Mouse (Mus musculus) midbrain, embryonic 14.5 days (tissue): ENCODE results near the gene Akap13. TPM values are rescaled to one million over a fixed set of nuclear protein-coding genes. Genes with fewer than 3 reads are reported as not detected.
A peak's percentile ranks its signal among the peaks of the same experiment; 100 is the strongest.

ENCODE experiments used
- ATAC-seq: fragments of 200-750 bp; cut with Nextera tagmentation; 2 replicates; pipeline ENCODE4 v1.8.0; 2017; ENCODE audit warnings: moderate number of reproducible peaks, moderate library complexity; ENCODE audit not compliant: low FRiP score, low TSS enrichment
- DNase-seq: peaks from one replicate; pipeline ENCODE4 v3.0.0-alpha.2; 2015
- H3K27ac ChIP-seq: fragments of 300-500 bp; sonication (generic); replicated peaks from 2 replicates; pipeline ENCODE4 v1.5.1; 2014; ENCODE audit warnings: mild to moderate bottlenecking, low read depth, low read length, moderate library complexity
- H3K27me3 ChIP-seq: fragments of 300-500 bp; sonication (generic); 2 replicates; pipeline ENCODE4 v1.6.1; 2014; ENCODE audit warnings: low read length, control low read depth, mixed read lengths; ENCODE audit not compliant: control insufficient read depth, insufficient read depth
- H3K36me3 ChIP-seq: fragments of 300-500 bp; sonication (generic); 2 replicates; pipeline ENCODE4 v1.6.1; 2014; ENCODE audit warnings: low read length, control low read depth; ENCODE audit not compliant: control insufficient read depth, insufficient read depth
- H3K4me1 ChIP-seq: fragments of 300-500 bp; sonication (generic); 2 replicates; pipeline ENCODE4 v1.6.1; 2014; ENCODE audit warnings: mild to moderate bottlenecking, antibody characterized with exemption, low read length, control low read depth; ENCODE audit not compliant: control insufficient read depth, insufficient read depth
- H3K4me2 ChIP-seq: fragments of 300-500 bp; sonication (generic); 2 replicates; pipeline ENCODE4 v1.6.1; 2014; ENCODE audit warnings: mild to moderate bottlenecking, low read length, moderate library complexity
- H3K4me3 ChIP-seq: fragments of 300-500 bp; sonication (generic); replicated peaks from 2 replicates; pipeline ENCODE4 v1.5.1; 2014; ENCODE audit warnings: low read depth, low read length
- H3K9ac ChIP-seq: fragments of 300-500 bp; sonication (generic); replicated peaks from 2 replicates; pipeline ENCODE4 v1.6.1; 2014; ENCODE audit warnings: mild to moderate bottlenecking, low read length, moderate library complexity
- H3K9me3 ChIP-seq: fragments of 300-500 bp; sonication (generic); 2 replicates; pipeline ENCODE4 v1.6.1; 2016; ENCODE audit warnings: low read length, control low read depth, mixed read lengths; ENCODE audit not compliant: control insufficient read depth
- WGBS: fragments of 180-500 bp; shearing (Covaris S2); extraction: QIAGEN DNeasy Blood & Tissue Kit; methylation state at CpG from one replicate; pipeline ENCODE4 v1.1.7; 2014; 5-methylcytosine and 5-hydroxymethylcytosine counted together
- polyA plus RNA-seq: library from polyadenylated mRNA; unstranded; fragments of >200 nt; fragmentation: Nextera tagmentation; extraction: Ambion mirVana; gene quantifications from 2 replicates; pipeline ENCODE4 v1.2.1, GENCODE M21; 2014

Akap13 gene
- polyA plus RNA-seq, 1 experiment from 2014 or later: 18.9 TPM

GRCm38 (mm10) chr7:75568883-75569282 is 113.5 kb downstream of the Akap13 start:
- DNase-seq (peak; percentile 33), ATAC-seq (no peak)
- no peak overlapping the region for H3K4me2 ChIP-seq
- no peak overlapping the region for H3K9ac ChIP-seq
- H3K4me3 ChIP-seq: no peak overlapping the region
- H3K9me3 ChIP-seq: no peaks in the 10 kb centered on the region
- no peaks in the 10 kb centered on the region for H3K36me3 ChIP-seq
- no peak overlapping the region for H3K27ac ChIP-seq
- no peaks in the 10 kb centered on the region for H3K27me3 ChIP-seq
- no peaks in the 10 kb centered on the region for H3K4me1 ChIP-seq

DNA sequence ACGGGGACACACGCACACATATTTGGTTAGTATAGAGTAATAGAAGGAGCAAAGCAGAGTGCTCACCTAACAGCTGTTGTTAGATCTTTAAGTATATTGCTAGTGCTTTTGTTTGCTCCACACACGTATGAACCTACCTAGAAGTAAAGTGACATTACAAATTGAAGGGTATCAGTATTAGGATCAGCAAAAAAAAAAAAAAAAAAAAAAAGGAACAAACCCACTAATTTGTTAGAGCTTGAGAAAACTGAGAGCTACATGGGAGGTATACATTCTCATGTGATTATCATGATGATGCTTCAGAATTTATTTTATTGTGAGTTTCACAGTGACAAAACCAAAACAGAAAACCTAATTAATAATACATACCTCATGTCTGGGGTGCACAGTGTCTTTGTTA is 114.9 kb downstream of the Akap13 start:
- no peaks in the 10 kb centered on the region for H3K36me3 ChIP-seq
- no peak overlapping the region for H3K27ac ChIP-seq
- ATAC-seq (no peak), DNase-seq (no peak)
- H3K9ac ChIP-seq: no peak overlapping the region
- no peaks in the 10 kb centered on the region for H3K4me1 ChIP-seq
- H3K4me3 ChIP-seq: no peak overlapping the region
- H3K4me2 ChIP-seq: no peak overlapping the region
- no peaks in the 10 kb centered on the region for H3K27me3 ChIP-seq
- no peaks in the 10 kb centered on the region for H3K9me3 ChIP-seq
- WGBS: 93% methylated on average over 3 of the region's 3 CpGs

DNA sequence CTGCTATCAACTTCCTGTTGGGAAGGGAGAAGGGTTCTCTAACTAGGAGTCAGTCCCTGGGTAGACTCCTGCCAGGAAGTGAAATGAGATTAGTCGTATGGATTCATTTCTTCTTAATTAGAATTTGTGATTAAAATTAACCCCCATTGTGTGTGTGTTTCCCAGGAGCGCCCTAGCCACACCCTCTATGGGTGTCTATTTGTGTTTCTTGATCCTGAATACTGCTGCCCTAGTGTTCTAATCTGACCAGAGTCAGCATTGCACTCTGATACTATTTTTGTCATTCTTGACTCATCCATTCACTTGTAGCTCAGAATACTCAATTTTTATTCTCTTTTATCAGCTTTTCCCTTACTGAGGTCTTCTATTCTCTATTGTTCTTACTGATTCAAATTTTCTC is 115.7 kb downstream of the Akap13 start:
- Histone ChIP-seq H3K4me1 (no peaks in the 10 kb centered on the region), H3K27ac (no peak overlapping the region), H3K9me3 (no peaks in the 10 kb centered on the region), H3K4me3 (no peak overlapping the region), H3K9ac (no peak overlapping the region), H3K36me3 (no peaks in the 10 kb centered on the region), H3K27me3 (no peaks in the 10 kb centered on the region), H3K4me2 (no peak overlapping the region)
- no peak for DNase-seq
- ATAC-seq: no peak
- 69% methylated on average over 2 of the region's 2 CpGs for WGBS

- Histone ChIP-seq H3K9ac (no peak overlapping the region), H3K4me1 (no peaks in the 10 kb centered on the region), H3K27me3 (no peaks in the 10 kb centered on the region), H3K4me2 (no peak overlapping the region), H3K4me3 (no peak overlapping the region), H3K9me3 (no peaks in the 10 kb centered on the region), H3K27ac (no peak overlapping the region), H3K36me3 (no peaks in the 10 kb centered on the region)
- WGBS: 88% methylated on average over 4 of the region's 4 CpGs
- ATAC-seq: no peak
- DNase-seq: no peak
Observed at GRCm38 (mm10) chr7:75572127-75572526, 116.8 kb downstream of the Akap13 start.

- ATAC-seq (no peak), DNase-seq (peak; percentile 3)
- H3K4me3 ChIP-seq: no peak overlapping the region
- H3K4me2 ChIP-seq: no peak overlapping the region
- no peaks in the 10 kb centered on the region for H3K27me3 ChIP-seq
- no peak overlapping the region for H3K9ac ChIP-seq
- H3K9me3 ChIP-seq: no peaks in the 10 kb centered on the region
- H3K27ac ChIP-seq: no peak overlapping the region
- WGBS: 69% methylated on average over 9 of the region's 9 CpGs
- no peaks in the 10 kb centered on the region for H3K36me3 ChIP-seq
- no peaks in the 10 kb centered on the region for H3K4me1 ChIP-seq
Observed at GRCm38 (mm10) chr7:75575120-75575649, 119.9 kb downstream of the Akap13 start.

- Histone ChIP-seq H3K36me3 (no peaks in the 10 kb centered on the region), H3K27me3 (no peaks in the 10 kb centered on the region), H3K4me3 (no peak overlapping the region), H3K9me3 (no peaks in the 10 kb centered on the region), H3K27ac (no peak overlapping the region), H3K4me1 (no peaks in the 10 kb centered on the region), H3K9ac (no peak overlapping the region), H3K4me2 (no peak overlapping the region)
- 96% methylated on average over 1 of the region's 1 CpGs for WGBS
- DNase-seq: no peak
- ATAC-seq: no peak
Observed at GRCm38 (mm10) chr7:75575800-75576585, 120.7 kb downstream of the Akap13 start.

DNA sequence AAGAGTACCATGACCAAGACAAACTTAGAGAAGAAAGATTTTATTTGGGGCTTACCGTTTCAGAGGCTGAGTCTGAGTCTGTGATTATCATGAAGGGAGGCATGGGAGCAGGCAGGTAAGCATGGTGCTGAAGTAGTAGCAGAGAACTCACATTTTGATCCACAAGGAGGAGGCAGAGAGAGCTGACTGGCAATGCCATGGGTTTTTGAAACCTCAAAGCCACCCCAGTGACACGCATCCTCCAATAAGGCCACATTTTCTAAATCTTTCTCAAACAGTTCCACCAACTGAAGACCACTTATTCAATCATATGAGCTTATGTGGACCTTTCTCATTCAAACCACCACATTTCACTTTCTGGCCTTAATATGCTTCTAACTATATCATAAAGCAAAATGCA is 121.5 kb downstream of the Akap13 start:
- Histone ChIP-seq H3K36me3 (no peaks in the 10 kb centered on the region), H3K4me2 (no peak overlapping the region), H3K9me3 (no peaks in the 10 kb centered on the region), H3K4me3 (no peak overlapping the region), H3K27me3 (no peaks in the 10 kb centered on the region), H3K9ac (no peak overlapping the region), H3K4me1 (no peaks in the 10 kb centered on the region), H3K27ac (no peak overlapping the region)
- DNase-seq (no peak), ATAC-seq (no peak)
- 100% methylated on average over 2 of the region's 2 CpGs for WGBS

DNA sequence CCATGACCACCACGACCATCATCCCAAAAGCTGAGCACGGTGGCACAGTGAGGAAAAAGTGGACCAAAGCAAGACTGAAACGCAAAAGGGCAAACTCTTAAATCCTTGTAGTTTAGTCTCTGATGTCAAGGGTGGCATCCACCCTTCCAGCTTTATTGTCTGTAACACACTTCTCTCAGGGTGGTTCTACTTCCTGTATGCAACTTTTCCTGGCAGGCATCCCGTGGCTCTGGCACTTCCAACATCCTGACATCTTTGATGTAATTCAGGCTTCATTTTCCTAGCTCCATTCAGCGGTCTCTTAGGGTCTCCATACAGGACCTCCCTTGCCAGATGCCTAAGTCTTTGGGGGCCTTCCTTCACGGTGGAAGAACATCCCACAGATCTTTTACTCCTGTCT is 122.0 kb downstream of the Akap13 start:
- DNase-seq: no peak
- H3K9me3 ChIP-seq: no peaks in the 10 kb centered on the region

DNA sequence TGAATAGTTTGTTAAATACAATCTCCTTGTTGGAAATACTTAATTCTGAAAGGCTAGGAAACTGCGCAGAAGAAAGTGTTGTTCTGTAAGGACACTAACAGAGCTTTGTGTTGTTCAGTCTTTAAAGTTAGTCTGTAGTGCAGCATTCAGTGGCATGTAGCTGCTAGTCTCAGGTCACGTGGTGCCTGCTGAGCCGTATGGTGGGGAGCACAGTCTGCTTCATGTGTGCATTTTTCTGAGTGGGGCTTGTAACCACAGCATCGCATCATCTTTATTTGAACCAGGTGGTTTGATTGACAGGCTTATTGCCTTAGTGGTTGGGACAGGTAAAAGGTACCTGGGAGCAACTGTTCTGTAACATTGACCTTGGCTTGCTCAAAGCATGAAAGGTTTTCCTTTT is 123.3 kb downstream of the Akap13 start:
- no peaks in the 10 kb centered on the region for H3K9me3 ChIP-seq
- WGBS: 92% methylated on average over 4 of the region's 4 CpGs
- no peaks in the 10 kb centered on the region for H3K27me3 ChIP-seq
- H3K4me1 ChIP-seq: no peaks in the 10 kb centered on the region
- H3K4me2 ChIP-seq: no peak overlapping the region
- DNase-seq (no peak), ATAC-seq (no peak)
- H3K9ac ChIP-seq: no peak overlapping the region
- no peak overlapping the region for H3K27ac ChIP-seq
- no peak overlapping the region for H3K4me3 ChIP-seq
- no peaks in the 10 kb centered on the region for H3K36me3 ChIP-seq

More for the DNA sequence above, 122.0 kb downstream of the Akap13 start:
- no peaks in the 10 kb centered on the region for H3K27me3 ChIP-seq
- no peak overlapping the region for H3K4me2 ChIP-seq
- ATAC-seq: no peak
- no peak overlapping the region for H3K4me3 ChIP-seq
- H3K36me3 ChIP-seq: no peaks in the 10 kb centered on the region
- no peak overlapping the region for H3K9ac ChIP-seq
- H3K27ac ChIP-seq: no peak overlapping the region
- no peaks in the 10 kb centered on the region for H3K4me1 ChIP-seq
- 95% methylated on average over 6 of the region's 6 CpGs for WGBS
